Mouse (Mus musculus) lung, embryonic 16.5 days (tissue): ENCODE data around the gene Vmn2r40. TPM values are rescaled to one million over a fixed set of nuclear protein-coding genes. Genes with fewer than 3 reads are reported as not detected.
"Not testable (repeated sequence)": the region's sequence is repeated elsewhere in the genome, so short reads cannot be mapped to it uniquely, and the experiment has no call there.

Experiments
- ATAC-seq: fragments of 200-750 bp; cut with Nextera tagmentation; 2 replicates; pipeline ENCODE4 v1.8.0; 2017; ENCODE audit warnings: low read depth, mild to moderate bottlenecking, moderate library complexity
- H3K27ac ChIP-seq: fragments of 300-500 bp; sonication (generic); 2 replicates; pipeline ENCODE4 v1.5.1; 2014; ENCODE audit warnings: mild to moderate bottlenecking, control low read depth, low read length
- H3K27me3 ChIP-seq: fragments of 300-500 bp; sonication (generic); 2 replicates; pipeline ENCODE4 v1.6.1; 2014; ENCODE audit warnings: low read depth, low read length, mixed read lengths; ENCODE audit not compliant: control insufficient read depth, insufficient read depth
- H3K36me3 ChIP-seq: fragments of 300-500 bp; sonication (generic); 2 replicates; pipeline ENCODE4 v1.6.1; 2014; ENCODE audit warnings: low read length; ENCODE audit not compliant: control insufficient read depth, insufficient read depth
- H3K4me1 ChIP-seq: fragments of 300-500 bp; sonication (generic); replicated peaks from 2 replicates; pipeline ENCODE4 v1.6.1; 2014; ENCODE audit warnings: low read length, mixed read lengths; ENCODE audit not compliant: control insufficient read depth, insufficient read depth
- H3K4me2 ChIP-seq: fragments of 300-500 bp; sonication (generic); 2 replicates; pipeline ENCODE4 v1.6.1; 2014; ENCODE audit warnings: low read depth, low read length, control low read depth
- H3K4me3 ChIP-seq: fragments of 300-500 bp; sonication (generic); 2 replicates; pipeline ENCODE4 v1.5.1; 2014; ENCODE audit warnings: mild to moderate bottlenecking, low read length, control low read depth
- H3K9ac ChIP-seq: fragments of 300-500 bp; sonication (generic); 2 replicates; pipeline ENCODE4 v1.6.1; 2014; ENCODE audit warnings: low read length, control low read depth
- H3K9me3 ChIP-seq: fragments of 300-500 bp; sonication (generic); 2 replicates; pipeline ENCODE4 v1.6.1; 2016; ENCODE audit warnings: low read length; ENCODE audit not compliant: control insufficient read depth
- WGBS: fragments of 180-500 bp; shearing (Covaris S2); extraction: QIAGEN DNeasy Blood & Tissue Kit; methylation state at CpG from one replicate; pipeline ENCODE4 v1.1.7; 2014; 5-methylcytosine and 5-hydroxymethylcytosine counted together
- polyA plus RNA-seq: library from polyadenylated mRNA; unstranded; fragments of >200 nt; fragmentation: Nextera tagmentation; extraction: Ambion mirVana; gene quantifications from 2 replicates; pipeline ENCODE4 v1.2.1, GENCODE M21; 2015

The Vmn2r40 gene
- not detected in 2 replicates for polyA plus RNA-seq

DNA sequence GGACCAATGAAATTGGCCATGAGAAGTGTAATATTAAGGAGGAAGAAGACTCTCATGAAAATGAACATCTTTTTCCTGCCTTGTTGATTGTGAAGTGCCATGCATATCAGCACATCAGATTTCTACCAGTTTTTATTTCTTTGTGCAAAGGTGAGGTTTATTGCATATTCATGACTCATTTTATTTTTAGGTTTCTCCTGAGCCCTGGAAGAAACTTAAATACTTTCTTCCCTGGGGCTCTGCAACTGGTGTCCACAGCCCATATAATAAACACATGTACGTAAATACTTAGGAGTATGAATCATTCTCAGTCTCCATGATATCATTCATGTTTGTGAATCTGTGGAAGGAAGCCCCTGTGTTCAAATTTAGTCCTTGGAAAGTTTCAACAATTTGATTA, at the start of gene Vmn2r40:
Gene Vmn2r40 (minus strand): TSS at position 101 of the 400 bp plus-strand sequence.
- not testable (repeated sequence) for H3K36me3 ChIP-seq, H3K9ac ChIP-seq, H3K4me2 ChIP-seq, H3K4me1 ChIP-seq, H3K27me3 ChIP-seq, H3K9me3 ChIP-seq, H3K27ac ChIP-seq, H3K4me3 ChIP-seq, ATAC-seq
- no CpG with 5 or more reads among the region's 1 CpGs for WGBS

Other genes with a start within 250 kb of the Vmn2r40 start
- not detected in 2 replicates for gene Vmn2r39, start 99.4 kb upstream of the Vmn2r40 start, polyA plus RNA-seq
- gene Vmn2r38, start 166.4 kb upstream of the Vmn2r40 start, polyA plus RNA-seq = not detected in 2 replicates